Mouse (Mus musculus) small intestine, adult 2 months (tissue): ENCODE measurements around the gene Gipc1. TPM values are rescaled to one million over a fixed set of nuclear protein-coding genes. Genes with fewer than 3 reads are reported as not detected.

Source experiments
- H3K27ac ChIP-seq: fragments of 200-500 bp; 2 replicates; pipeline ENCODE4 v1.5.1; 2012; ENCODE audit warnings: low read depth, low read length, control low read depth, inconsistent platforms; ENCODE audit not compliant: insufficient read depth
- H3K27me3 ChIP-seq: fragments of 200-500 bp; 2 replicates; pipeline ENCODE4 v1.6.1; 2012; ENCODE audit warnings: mild to moderate bottlenecking, moderate library complexity, low read length, inconsistent platforms; ENCODE audit not compliant: control insufficient read depth, insufficient read depth
- H3K36me3 ChIP-seq: fragments of 200-500 bp; 2 replicates; pipeline ENCODE4 v1.6.1; 2012; ENCODE audit warnings: mild to moderate bottlenecking, low read length, control low read depth, inconsistent platforms; ENCODE audit not compliant: control insufficient read depth, insufficient read depth
- H3K4me1 ChIP-seq: fragments of 200-500 bp; 2 replicates; pipeline ENCODE4 v1.6.1; 2012; ENCODE audit warnings: low read length, inconsistent platforms, mixed read lengths; ENCODE audit not compliant: control insufficient read depth, insufficient read depth, insufficient read length
- H3K4me3 ChIP-seq: fragments of 200-500 bp; 2 replicates; pipeline ENCODE4 v1.5.1; 2012; ENCODE audit warnings: low read depth, mild to moderate bottlenecking, control low read depth, inconsistent platforms, low read length, moderate library complexity
- CTCF ChIP-seq: fragments of 200-500 bp; IDR thresholded peaks from 2 replicates; pipeline ENCODE4 v1.5.1; 2012; ENCODE audit warnings: low read depth, mild to moderate bottlenecking, control low read depth, inconsistent platforms, low read length, moderate library complexity, mixed read lengths; ENCODE audit not compliant: insufficient replicate concordance, insufficient read length; ENCODE audit errors: extremely low read depth
- POLR2A ChIP-seq: fragments of 200-500 bp; IDR thresholded peaks from 2 replicates; pipeline ENCODE4 v1.6.1; 2012; ENCODE audit warnings: low read depth, mild to moderate bottlenecking, control low read depth, inconsistent platforms, low read length, moderate library complexity
- WGBS: fragments of 180-500 bp; shearing (Covaris S2); methylation state at CpG from one replicate; pipeline ENCODE4 v1.1.7; 2018; 5-methylcytosine and 5-hydroxymethylcytosine counted together
- polyA plus RNA-seq: library from polyadenylated mRNA; depleted of rRNA; stranded (reverse); fragments of >200 nt; gene quantifications from 2 replicates; pipeline ENCODE4 v1.2.3, GENCODE M21; 2012

The Gipc1 gene
- polyA plus RNA-seq, 1 experiment, result 35.5 TPM

DNA sequence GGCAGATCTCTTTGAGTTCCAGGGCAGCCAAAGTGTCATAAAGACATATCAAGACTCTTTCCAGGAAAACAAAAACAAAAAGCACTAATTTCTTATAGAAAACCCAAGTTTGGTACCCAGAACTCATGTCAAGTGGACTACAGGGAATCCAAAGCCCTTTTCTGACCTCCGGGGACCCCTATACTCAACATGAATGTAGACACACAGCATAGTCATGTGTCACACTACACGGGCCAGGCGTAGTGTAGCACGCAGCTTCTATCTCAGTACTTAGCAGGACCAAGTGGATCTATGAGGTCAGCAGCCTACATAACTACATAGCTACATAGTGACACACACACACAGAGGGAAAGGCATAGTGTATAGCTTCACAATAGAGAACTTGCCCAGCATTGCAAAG is 38.8 kb upstream of the Gipc1 start:
- WGBS, result 87% methylated on average over 4 of the region's 4 CpGs
- Histone ChIP-seq H3K27ac (no peak overlapping the region), H3K4me1 (peaks cover 8% of the 10 kb centered on the region; the same call in 1 of the 2 replicates), H3K4me3 (no peak overlapping the region), H3K27me3 (no peaks in the 10 kb centered on the region), H3K36me3 (peaks cover 37% of the 10 kb centered on the region)
- no peak for TF ChIP-seq CTCF
- TF ChIP-seq POLR2A, result no peak

DNA sequence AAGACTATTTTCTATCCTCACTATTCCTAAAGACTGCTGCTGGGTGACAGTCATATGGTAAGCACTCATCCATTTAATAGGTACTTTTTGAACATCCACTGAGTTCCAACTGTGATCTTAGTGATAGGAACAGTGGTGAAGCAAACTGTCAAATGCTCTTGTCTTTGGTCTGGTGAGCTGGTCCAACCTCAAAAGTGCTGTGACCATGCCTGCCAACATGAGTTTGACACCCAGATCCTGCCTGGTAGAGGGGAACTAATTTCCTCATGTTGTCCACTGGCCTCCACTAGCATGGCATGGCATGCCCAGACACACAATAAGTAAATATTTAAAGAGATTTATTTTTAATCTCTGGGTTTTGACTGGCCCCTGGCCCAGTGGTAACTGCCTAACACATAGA is 35.9 kb upstream of the Gipc1 start:
- TF ChIP-seq POLR2A (no peak), CTCF (no peak)
- no peak overlapping the region for H3K4me3 ChIP-seq

DNA sequence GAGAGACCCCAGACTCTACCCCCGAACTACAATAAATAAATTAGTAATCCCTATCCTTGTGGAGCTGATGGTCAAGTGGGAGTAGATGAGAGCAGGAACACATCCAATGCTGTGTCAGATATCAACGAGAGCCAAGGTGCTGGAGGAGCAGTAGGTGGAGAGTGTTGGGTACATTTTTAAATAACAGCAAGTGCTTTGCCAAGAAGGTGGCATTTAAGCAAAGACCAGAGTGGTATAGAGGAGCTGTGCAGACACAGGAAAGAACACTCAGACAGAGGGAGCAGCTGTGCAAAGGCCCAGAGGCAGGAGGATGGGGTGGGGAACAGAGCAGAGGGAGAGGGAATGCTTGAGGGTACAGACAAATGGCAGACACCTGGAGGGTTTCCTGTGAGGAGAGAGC is 35.4 kb upstream of the Gipc1 start:
- 86% methylated on average over 2 of the region's 2 CpGs for WGBS
- TF ChIP-seq CTCF (no peak), POLR2A (no peak)
- H3K27ac ChIP-seq, result no peak overlapping the region
- no peaks in the 10 kb centered on the region for H3K27me3 ChIP-seq
- peaks cover under 1% of the 10 kb centered on the region for H3K4me1 ChIP-seq
- no peak overlapping the region for H3K4me3 ChIP-seq
- peaks cover 15% of the 10 kb centered on the region for H3K36me3 ChIP-seq

More for the DNA sequence above, 35.9 kb upstream of the Gipc1 start:
- Histone ChIP-seq H3K27me3 (no peaks in the 10 kb centered on the region), H3K4me1 (no peaks in the 10 kb centered on the region), H3K27ac (no peak overlapping the region), H3K36me3 (peaks cover 20% of the 10 kb centered on the region)

DNA sequence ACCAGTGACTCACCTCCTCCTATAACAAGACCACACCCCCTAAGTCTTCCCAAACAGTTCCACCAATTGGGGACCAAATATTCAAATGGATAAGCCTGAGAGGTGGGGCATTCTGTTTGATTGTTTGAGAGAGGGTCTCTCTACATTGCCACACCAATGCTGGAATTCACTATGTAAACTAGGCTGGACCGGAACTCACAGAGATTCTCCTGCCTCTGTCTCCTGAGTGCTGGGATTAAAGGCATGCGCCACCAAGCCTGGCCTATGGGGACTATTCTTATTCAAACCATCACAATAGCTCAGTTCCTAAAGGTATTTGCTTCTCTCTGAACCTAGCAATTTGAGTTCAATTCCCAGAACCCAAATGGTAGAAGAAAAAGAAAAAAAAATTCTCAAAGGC is 33.9 kb upstream of the Gipc1 start:
- TF ChIP-seq CTCF, result no peak
- no peak for TF ChIP-seq POLR2A
- 96% methylated on average over 2 of the region's 2 CpGs for WGBS

DNA sequence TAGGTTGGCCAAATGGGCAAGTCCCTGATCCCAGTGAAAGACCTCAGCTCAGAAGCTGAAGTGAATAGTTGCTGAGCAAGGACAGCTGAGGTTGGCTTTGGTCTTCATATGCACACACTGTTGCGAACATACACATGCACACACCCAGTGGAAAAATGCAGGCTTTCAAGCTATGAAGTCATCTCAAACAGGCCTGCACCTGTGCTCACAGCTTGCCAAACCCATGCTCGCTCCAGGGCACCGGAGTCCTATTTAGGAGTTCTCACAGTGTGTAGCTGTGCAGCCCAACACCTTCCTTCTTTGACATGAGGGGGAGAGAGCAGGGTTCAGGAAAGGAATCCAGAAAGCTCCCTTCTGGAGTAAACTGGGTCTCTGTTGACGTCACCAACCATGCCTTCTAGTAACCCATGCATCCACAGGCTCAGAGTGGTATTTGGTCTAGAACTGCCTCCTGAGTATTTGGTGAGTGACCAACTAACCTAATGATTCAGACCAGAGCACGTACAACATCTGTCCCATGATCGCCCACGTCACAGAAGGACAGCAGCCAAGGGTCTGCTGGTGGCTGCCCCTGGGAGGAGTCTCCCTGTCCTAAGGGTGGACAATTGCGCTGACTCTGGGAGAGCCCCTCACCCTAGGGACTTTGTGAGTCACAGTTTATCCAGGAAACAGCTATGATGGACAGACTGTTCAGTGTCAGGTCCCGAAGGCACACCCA is 32.8 kb upstream of the Gipc1 start:
- TF ChIP-seq POLR2A (no peak), CTCF (no peak)
- Histone ChIP-seq H3K4me1 (peaks cover 2% of the 10 kb centered on the region), H3K36me3 (no peaks in the 10 kb centered on the region), H3K27me3 (no peaks in the 10 kb centered on the region), H3K27ac (no peak overlapping the region), H3K4me3 (no peak overlapping the region)
- 72% methylated on average over 9 of the region's 9 CpGs for WGBS

More for the DNA sequence above, 33.9 kb upstream of the Gipc1 start:
- Histone ChIP-seq H3K27me3 (no peaks in the 10 kb centered on the region), H3K36me3 (0 out of 2 replicates have a peak, but pooled peaks cover 5% of the 10 kb centered on the region), H3K4me3 (no peak overlapping the region), H3K4me1 (peaks cover 2% of the 10 kb centered on the region), H3K27ac (no peak overlapping the region)

DNA sequence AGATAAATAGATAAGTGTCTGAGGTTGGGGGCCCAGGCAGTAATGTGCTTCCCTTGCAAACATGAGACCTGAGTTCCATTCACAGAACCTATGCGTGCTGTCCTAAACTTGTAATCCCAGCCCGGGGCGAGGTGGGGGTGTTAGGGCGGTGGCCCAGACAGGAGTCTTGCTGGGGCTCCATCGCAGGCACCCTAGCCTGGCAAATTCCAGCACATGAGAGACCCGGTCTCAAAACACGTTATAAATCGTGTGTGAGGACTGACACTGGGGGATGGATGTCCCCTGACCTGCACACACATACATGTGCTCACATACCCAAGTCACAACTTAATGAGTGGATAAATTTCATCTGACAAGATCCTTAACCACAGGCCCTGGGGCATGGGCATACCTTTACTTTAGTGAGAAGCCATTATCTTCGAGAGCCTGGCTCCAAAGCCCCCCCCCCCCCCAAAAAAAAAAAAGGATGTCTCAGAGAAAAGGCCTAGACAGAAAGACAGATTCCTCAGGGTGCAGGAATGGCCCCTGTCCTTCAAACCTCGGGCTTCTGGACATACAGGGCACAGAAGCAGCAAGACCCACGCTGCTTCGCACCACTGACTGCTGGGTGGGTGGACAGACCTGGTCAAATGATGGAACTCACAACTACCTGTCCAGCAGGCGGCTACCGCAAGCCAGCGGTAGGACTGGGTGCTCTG is 30.6 kb upstream of the Gipc1 start:
- Histone ChIP-seq H3K27me3 (no peaks in the 10 kb centered on the region), H3K27ac (no peak overlapping the region), H3K4me1 (peaks cover 2% of the 10 kb centered on the region), H3K4me3 (peak overlapping the region; percentile 48), H3K36me3 (no peaks in the 10 kb centered on the region)
- WGBS, result 57% methylated on average over 15 of the region's 15 CpGs
- TF ChIP-seq POLR2A (no peak), CTCF (no peak)

DNA sequence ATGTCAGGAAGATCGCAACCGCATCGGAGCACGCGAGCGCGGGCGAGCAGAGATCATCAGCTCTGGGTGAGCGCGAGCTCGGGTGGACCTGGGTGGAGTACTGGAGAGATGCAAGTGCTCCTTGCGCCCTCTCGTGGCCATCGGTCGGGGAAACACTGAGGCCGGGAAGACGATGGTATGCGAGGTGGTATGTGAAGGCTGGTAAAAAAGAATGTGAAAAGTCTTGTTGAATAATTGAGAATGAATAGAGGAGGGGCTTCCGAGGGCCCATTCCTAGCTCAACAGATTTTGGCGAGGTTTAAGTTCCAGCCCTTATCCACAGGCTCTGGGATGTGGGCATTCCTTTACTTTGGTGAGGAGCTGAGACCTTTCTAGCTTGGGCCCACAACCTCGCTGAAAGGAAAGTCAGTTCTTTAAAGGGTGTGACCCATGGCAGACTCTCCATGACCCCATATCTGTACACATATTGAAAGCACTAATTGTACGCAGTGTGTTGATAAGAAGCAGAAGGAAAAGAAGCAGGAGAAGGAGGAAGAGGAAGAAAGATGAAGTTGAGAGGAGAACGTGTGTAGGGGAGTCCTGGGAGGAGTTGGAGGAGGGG is 30.0 kb upstream of the Gipc1 start:
- TF ChIP-seq CTCF (peak; percentile 88), POLR2A (no peak)
- Histone ChIP-seq H3K27ac (no peak overlapping the region), H3K27me3 (no peaks in the 10 kb centered on the region), H3K4me3 (peak overlapping the region; percentile 48), H3K36me3 (no peaks in the 10 kb centered on the region), H3K4me1 (peaks cover 2% of the 10 kb centered on the region)
- 4% methylated on average over 23 of the region's 23 CpGs for WGBS
